8 mouse cellular contexts compared by ENCODE assay signal in genomic region chr8:94875096-94875870, GRCm38 (mm10). TPM values are rescaled to one million over a fixed set of nuclear protein-coding genes. Genes with fewer than 3 reads are reported as not detected.
DNase-seq lines count a peak whose midpoint lies in the region; ATAC-seq and TF ChIP-seq lines count a peak whose summit lies in the region.

No protein-coding gene starts in this region.

- dilution Hi-C loops in CH12.LX (cut with MboI; ENCODE audit: extremely low pct_ligation_motif_present, extremely low pct_unique_long_range_greater_than_20kb, low sequenced_read_pairs): no loop called here

- H3K9ac ChIP-seq in CH12.LX (ENCODE audit: insufficient read depth, low read depth): peak overlapping the region; percentile 50
- H3K9ac ChIP-seq in forebrain, embryonic 15.5 days (replicated peaks): peak overlapping the region; percentile 58
- H3K9ac ChIP-seq in kidney, postnatal 0 days (ENCODE audit: low read depth, low read length): peak overlapping the region; percentile 60

- H3K27me3 ChIP-seq in CH12.LX (replicated peaks): peaks cover 17% of the 10 kb centered on the region
- H3K27me3 ChIP-seq in G1E (ENCODE audit: insufficient read depth, low read length): peaks cover 59% of the 10 kb centered on the region
- peaks cover 9% of the 10 kb centered on the region; the same call in 1 of the 2 replicates for H3K27me3 ChIP-seq in forebrain, embryonic 15.5 days
- no peaks in the 10 kb centered on the region for H3K27me3 ChIP-seq in kidney, postnatal 0 days (ENCODE audit: insufficient read depth, low read length)

- no peak for TF ChIP-seq EP300 in CH12.LX (IDR thresholded peaks at IDR 0.05; ENCODE audit: low read length)

- no peak for DNase-seq in CH12.LX (ENCODE audit: extremely low read depth)
- no peak for DNase-seq in G1E (ENCODE audit: low spot score)
- DNase-seq in kidney, postnatal 0 days (ENCODE audit: low spot score): no peak
- DNase-seq in thymus, postnatal 36 days: no peak
- DNase-seq in left cerebral cortex, adult 8-10 months (ENCODE audit: low spot score in 2 of 2): no peak

- no peak overlapping the region for H3K27ac ChIP-seq in CH12.LX (ENCODE audit: insufficient read depth, low read depth)
- H3K27ac ChIP-seq in forebrain, embryonic 15.5 days (replicated peaks): peak overlapping the region; percentile 47; the same call in 1 of the 2 replicates
- H3K27ac ChIP-seq in kidney, postnatal 0 days: peak overlapping the region; percentile 50; the same call in 1 of the 2 replicates
- H3K27ac ChIP-seq in macrophage: no peak overlapping the region

- H3K79me2 ChIP-seq in CH12.LX (replicated peaks; ENCODE audit: control insufficient read depth, extremely low read depth, insufficient read depth, poor library complexity, severe bottlenecking): no peaks in the 10 kb centered on the region
- no peaks in the 10 kb centered on the region for H3K79me2 ChIP-seq in macrophage (ENCODE audit: inconsistent target)

- TF ChIP-seq POLR2A in CH12.LX (IDR thresholded peaks at IDR 0.05; ENCODE audit: low read depth, low read length): no peak

- ATAC-seq in G1E (ENCODE audit: extremely low read depth, insufficient number of reproducible peaks, low FRiP score, poor library complexity, severe bottlenecking): no peak
- ATAC-seq in forebrain, embryonic 15.5 days (replicated peaks): no peak
- ATAC-seq in kidney, postnatal 0 days (replicated peaks; ENCODE audit: low FRiP score, low read depth): no peak
- no peak for ATAC-seq in CD4-positive, CD25-positive, alpha-beta regulatory T cell, adult 4 months

- peak overlapping the region; percentile 89 for H3K4me2 ChIP-seq in CH12.LX (ENCODE audit: insufficient read depth, low read depth, poor library complexity, severe bottlenecking)
- H3K4me2 ChIP-seq in forebrain, embryonic 15.5 days (replicated peaks): peak overlapping the region; percentile 96
- H3K4me2 ChIP-seq in kidney, postnatal 0 days (ENCODE audit: low read length): peak overlapping the region; percentile 94

- H3K36me3 ChIP-seq in CH12.LX (replicated peaks in 1 of 2; ENCODE audit: control insufficient read depth in 1 of 2, insufficient read depth in 1 of 2, low read length in 1 of 2): peaks cover 0 to 4% of the 10 kb centered on the region in 2 experiments
- H3K36me3 ChIP-seq in G1E (replicated peaks): no peaks in the 10 kb centered on the region
- H3K36me3 ChIP-seq in forebrain, embryonic 15.5 days: no peaks in the 10 kb centered on the region
- no peaks in the 10 kb centered on the region for H3K36me3 ChIP-seq in kidney, postnatal 0 days (ENCODE audit: insufficient read depth, low read length)
- H3K36me3 ChIP-seq in macrophage (ENCODE audit: inconsistent target): no peaks in the 10 kb centered on the region

- H3K4me3 ChIP-seq in CH12.LX (replicated peaks in 1 of 3; ENCODE audit: low read depth in 2 of 3, low read length in 2 of 3, poor library complexity in 1 of 3) (peak overlapping the region; percentile 29 to 55 (median 53)), G1E (ENCODE audit: low read depth, low read length) (peak overlapping the region; percentile 70), macrophage (ENCODE audit: inconsistent target) (peak overlapping the region; percentile 40)
- peak overlapping the region; percentile 62 for H3K4me3 ChIP-seq in forebrain, embryonic 15.5 days
- H3K4me3 ChIP-seq in kidney, postnatal 0 days (replicated peaks; ENCODE audit: low read depth, low read length): peak overlapping the region; percentile 57

- TF ChIP-seq RAD21 in CH12.LX (IDR thresholded peaks at IDR 0.05; ENCODE audit: low read depth, low read length): no peak

- H3K4me1 ChIP-seq in CH12.LX (ENCODE audit: control insufficient read depth in 1 of 2, insufficient read depth in 2 of 2) (peaks cover 8 to 36% of the 10 kb centered on the region in 2 experiments; a peak in 2 of 4 replicates), G1E (ENCODE audit: insufficient read depth, low read depth, low read length) (peaks cover 58% of the 10 kb centered on the region)
- H3K4me1 ChIP-seq in forebrain, embryonic 15.5 days: peaks cover 53% of the 10 kb centered on the region
- H3K4me1 ChIP-seq in kidney, postnatal 0 days (replicated peaks; ENCODE audit: insufficient read depth, low read length): peaks cover 25% of the 10 kb centered on the region

- no peaks in the 10 kb centered on the region for H3K9me3 ChIP-seq in CH12.LX (replicated peaks; ENCODE audit: low read length)
- H3K9me3 ChIP-seq in G1E (replicated peaks): no peaks in the 10 kb centered on the region
- H3K9me3 ChIP-seq in forebrain, embryonic 15.5 days: no peaks in the 10 kb centered on the region
- no peaks in the 10 kb centered on the region for H3K9me3 ChIP-seq in kidney, postnatal 0 days (replicated peaks; ENCODE audit: low read length)

- no peak for TF ChIP-seq CTCF in CH12.LX (conservative IDR thresholded peaks at IDR 0.05 in 1 of 2, IDR thresholded peaks at IDR 0.05 in 1 of 2; ENCODE audit: low read depth in 2 of 2, low read length in 2 of 2)
- no peak for TF ChIP-seq CTCF in G1E (IDR thresholded peaks at IDR 0.05; ENCODE audit: low read depth, low read length)
- TF ChIP-seq CTCF in kidney, postnatal 0 days (IDR thresholded peaks at IDR 0.05; ENCODE audit: low read depth): no peak

- WGBS in forebrain, embryonic 15.5 days: 12% methylated on average over 17 of the region's 17 CpGs
- 14% methylated on average over 17 of the region's 17 CpGs for WGBS in kidney, postnatal 0 days
- 36% methylated on average over 17 of the region's 17 CpGs for WGBS in macrophage (ENCODE audit: missing documents)

- in situ Hi-C loops in CH12.LX (cut with MboI; ENCODE audit: low pct_ligation_motif_present, low pct_unique_long_range_greater_than_20kb, low sequenced_read_pairs): no loop called here

RNA-seq across cellular contexts. Expression of gene Dok4, which starts 0.8 kb away (rescaled TPM):
- total RNA-seq in CH12.LX (2012; rRNA removed): 1.8 and 2.3 TPM in 2 replicates
- 1.6 and 2.3 TPM in 2 replicates for total RNA-seq in CH12.LX (2014; rRNA removed)
- 1.7 and 1.9 TPM in 2 replicates for polyA plus RNA-seq in CH12.LX (2012; ENCODE audit: insufficient read length, low read depth)
- total RNA-seq in G1E (2014; fragmentation: Nextera tagmentation): 0.53 and 3.7 TPM in 2 replicates
- 0.93 and 1.2 TPM in 2 replicates for total RNA-seq in G1E (2017)
- 0.51 and 0.72 TPM in 2 replicates for polyA plus RNA-seq in G1E (2012)
- 63.6 and 69.2 TPM in 2 replicates for polyA plus RNA-seq in forebrain, embryonic 15.5 days (2015; fragmentation: Nextera tagmentation; extraction: Ambion mirVana)
- 25.2 TPM in 2 replicates for polyA plus RNA-seq in kidney, postnatal 0 days (2015; fragmentation: Nextera tagmentation; extraction: Ambion mirVana)
- total RNA-seq in macrophage (2018; cell fraction: chromatin; rRNA removed): 1 to 10 TPM in 12 of 26 experiments, under 1 TPM in 12, not detected in 2; 0.29 to 2.8 (median 1.0) TPM
- total RNA-seq in macrophage (2018; cell fraction: cytosol; rRNA removed): 1 to 10 TPM in 16 of 26 experiments, under 1 TPM in 10; 0.53 to 2.9 (median 1.5) TPM
- 1 to 10 TPM in 11 of 26 experiments, under 1 TPM in 15; 0.29 to 7.2 (median 0.91) TPM for total RNA-seq in macrophage (2018; cell fraction: nucleus; rRNA removed)
- 1.9 to 2.3 TPM (median 2.0 TPM) in 3 replicates for polyA plus RNA-seq in macrophage (2018)
- polyA plus RNA-seq in CD4-positive, CD25-positive, alpha-beta regulatory T cell, adult 4 months (2017; shearing (Covaris generic)): 1 to 10 TPM in 1 of 2 experiments, under 1 TPM in 1; 0.92 to 1.1 TPM
- total RNA-seq in left cerebral cortex, adult 8-10 months (2022): 10 to 100 TPM; 15.1 to 18.3 (median 17.3) TPM

RNA-seq across cellular contexts. Expression of gene Polr2c, which starts 18.0 kb away (rescaled TPM):
- total RNA-seq in CH12.LX (2012; rRNA removed): 93.2 and 102 TPM in 2 replicates
- total RNA-seq in CH12.LX (2014; rRNA removed): 120 and 130 TPM in 2 replicates
- 134 and 141 TPM in 2 replicates for polyA plus RNA-seq in CH12.LX (2012; ENCODE audit: insufficient read length, low read depth)
- total RNA-seq in G1E (2014; fragmentation: Nextera tagmentation): 92.6 and 95.8 TPM in 2 replicates
- total RNA-seq in G1E (2017): 65.5 and 66.1 TPM in 2 replicates
- polyA plus RNA-seq in G1E (2012): 18.5 and 33.8 TPM in 2 replicates
- 150 and 153 TPM in 2 replicates for polyA plus RNA-seq in forebrain, embryonic 15.5 days (2015; fragmentation: Nextera tagmentation; extraction: Ambion mirVana)
- polyA plus RNA-seq in kidney, postnatal 0 days (2015; fragmentation: Nextera tagmentation; extraction: Ambion mirVana): 129 and 132 TPM in 2 replicates
- total RNA-seq in macrophage (2018; cell fraction: chromatin; rRNA removed): 10 to 100 TPM; 10.8 to 56.3 (median 42.2) TPM
- total RNA-seq in macrophage (2018; cell fraction: cytosol; rRNA removed): 10 to 100 TPM; 26.0 to 47.5 (median 33.0) TPM
- 10 to 100 TPM; 14.1 to 45.9 (median 30.7) TPM for total RNA-seq in macrophage (2018; cell fraction: nucleus; rRNA removed)
- 23.3 to 33.5 TPM (median 24.0 TPM) in 3 replicates for polyA plus RNA-seq in macrophage (2018)
- polyA plus RNA-seq in CD4-positive, CD25-positive, alpha-beta regulatory T cell, adult 4 months (2017; shearing (Covaris generic)): 100 to 1,000 TPM in 1 of 2 experiments, 10 to 100 TPM in 1; 87.2 to 106 TPM
- total RNA-seq in left cerebral cortex, adult 8-10 months (2022): 10 to 100 TPM; 64.6 to 75.4 (median 67.0) TPM

RNA-seq across cellular contexts. Expression of gene Ciapin1, which starts 37.1 kb away (rescaled TPM):
- total RNA-seq in CH12.LX (2012; rRNA removed) (83.1 and 99.8 TPM in 2 replicates), CH12.LX (2014; rRNA removed) (89.4 and 97.1 TPM in 2 replicates), G1E (2014; fragmentation: Nextera tagmentation) (56.3 and 75.9 TPM in 2 replicates), G1E (2017) (54.0 and 61.0 TPM in 2 replicates)
- polyA plus RNA-seq in CH12.LX (2012; ENCODE audit: insufficient read length, low read depth) (139 and 189 TPM in 2 replicates), G1E (2012) (450 and 629 TPM in 2 replicates), macrophage (2018) (10.8 to 28.7 TPM (median 20.3 TPM) in 3 replicates)
- 144 and 145 TPM in 2 replicates for polyA plus RNA-seq in forebrain, embryonic 15.5 days (2015; fragmentation: Nextera tagmentation; extraction: Ambion mirVana)
- 112 and 129 TPM in 2 replicates for polyA plus RNA-seq in kidney, postnatal 0 days (2015; fragmentation: Nextera tagmentation; extraction: Ambion mirVana)
- total RNA-seq in macrophage (2018; cell fraction: chromatin; rRNA removed): 100 to 1,000 TPM in 8 of 26 experiments, 10 to 100 TPM in 18; 41.3 to 198 (median 65.0) TPM
- 10 to 100 TPM in 24 of 26 experiments, 1 to 10 TPM in 2; 9.1 to 22.2 (median 14.3) TPM for total RNA-seq in macrophage (2018; cell fraction: cytosol; rRNA removed)
- total RNA-seq in macrophage (2018; cell fraction: nucleus; rRNA removed): 100 to 1,000 TPM in 1 of 26 experiments, 10 to 100 TPM in 25; 26.8 to 101 (median 48.2) TPM
- polyA plus RNA-seq in CD4-positive, CD25-positive, alpha-beta regulatory T cell, adult 4 months (2017; shearing (Covaris generic)): 100 to 1,000 TPM in 1 of 2 experiments, 10 to 100 TPM in 1; 79.2 to 108 TPM
- total RNA-seq in left cerebral cortex, adult 8-10 months (2022): 10 to 100 TPM; 70.8 to 75.9 (median 72.0) TPM

RNA-seq across cellular contexts. Expression of gene Coq9, which starts 37.2 kb away (rescaled TPM):
- total RNA-seq in CH12.LX (2012; rRNA removed) (68.5 and 82.2 TPM in 2 replicates), CH12.LX (2014; rRNA removed) (44.2 and 48.5 TPM in 2 replicates), G1E (2014; fragmentation: Nextera tagmentation) (60.7 and 68.8 TPM in 2 replicates), G1E (2017) (38.2 and 49.3 TPM in 2 replicates)
- polyA plus RNA-seq in CH12.LX (2012; ENCODE audit: insufficient read length, low read depth) (68.8 and 97.0 TPM in 2 replicates), G1E (2012) (109 and 133 TPM in 2 replicates), macrophage (2018) (15.7 to 29.9 TPM (median 26.3 TPM) in 3 replicates)
- 57.2 and 59.6 TPM in 2 replicates for polyA plus RNA-seq in forebrain, embryonic 15.5 days (2015; fragmentation: Nextera tagmentation; extraction: Ambion mirVana)
- 101 and 108 TPM in 2 replicates for polyA plus RNA-seq in kidney, postnatal 0 days (2015; fragmentation: Nextera tagmentation; extraction: Ambion mirVana)
- 10 to 100 TPM in 25 of 26 experiments, 1 to 10 TPM in 1; 6.0 to 77.7 (median 34.9) TPM for total RNA-seq in macrophage (2018; cell fraction: chromatin; rRNA removed)
- 10 to 100 TPM in 25 of 26 experiments, 1 to 10 TPM in 1; 9.7 to 23.2 (median 18.5) TPM for total RNA-seq in macrophage (2018; cell fraction: cytosol; rRNA removed)
- total RNA-seq in macrophage (2018; cell fraction: nucleus; rRNA removed): 10 to 100 TPM in 23 of 26 experiments, 1 to 10 TPM in 3; 8.2 to 53.7 (median 21.7) TPM
- 10 to 100 TPM; 45.6 to 67.5 TPM for polyA plus RNA-seq in CD4-positive, CD25-positive, alpha-beta regulatory T cell, adult 4 months (2017; shearing (Covaris generic))
- total RNA-seq in left cerebral cortex, adult 8-10 months (2022): 100 to 1,000 TPM in 1 of 4 experiments, 10 to 100 TPM in 3; 75.6 to 104 (median 90.6) TPM

RNA-seq across cellular contexts. Expression of gene Ccdc102a, which starts 42.6 kb away (rescaled TPM):
- total RNA-seq in CH12.LX (2012; rRNA removed) (5.8 and 5.9 TPM in 2 replicates), CH12.LX (2014; rRNA removed) (2.1 and 2.5 TPM in 2 replicates), G1E (2014; fragmentation: Nextera tagmentation) (5.5 and 7.7 TPM in 2 replicates), G1E (2017) (3.3 and 4.5 TPM in 2 replicates)
- polyA plus RNA-seq in CH12.LX (2012; ENCODE audit: insufficient read length, low read depth) (2.8 and 4.5 TPM in 2 replicates), G1E (2012) (20.5 and 26.3 TPM in 2 replicates), macrophage (2018) (0.06 to 0.21 TPM in 2 of 3 replicates, not detected in the other)
- polyA plus RNA-seq in forebrain, embryonic 15.5 days (2015; fragmentation: Nextera tagmentation; extraction: Ambion mirVana): 5.4 and 5.6 TPM in 2 replicates
- polyA plus RNA-seq in kidney, postnatal 0 days (2015; fragmentation: Nextera tagmentation; extraction: Ambion mirVana): 17.5 and 20.0 TPM in 2 replicates
- 1 to 10 TPM in 1 of 26 experiments, under 1 TPM in 3, not detected in 22; 0.31 to 4.8 (median 0.39) TPM for total RNA-seq in macrophage (2018; cell fraction: chromatin; rRNA removed)
- under 1 TPM in 15 of 26 experiments, not detected in 11; 0.04 to 0.17 (median 0.08) TPM for total RNA-seq in macrophage (2018; cell fraction: cytosol; rRNA removed)
- under 1 TPM in 3 of 26 experiments, not detected in 23; 0.25 to 0.37 (median 0.35) TPM for total RNA-seq in macrophage (2018; cell fraction: nucleus; rRNA removed)
- polyA plus RNA-seq in CD4-positive, CD25-positive, alpha-beta regulatory T cell, adult 4 months (2017; shearing (Covaris generic)): not detected
- 1 to 10 TPM; 1.2 to 2.2 (median 1.8) TPM for total RNA-seq in left cerebral cortex, adult 8-10 months (2022)

Comparison
In these comparisons a context has a peak if more than half of its experiments do, and no peak if none do; other contexts are left out.
1. H3K27ac ChIP-seq: peak in forebrain, embryonic 15.5 days (single experiment) and kidney, postnatal 0 days (single experiment); none in CH12.LX (single experiment) and macrophage (single experiment).
2. Peak in every context shown above with its lines, with median percentiles within 50 percentile points of each other: H3K4me2 ChIP-seq, H3K4me3 ChIP-seq and H3K9ac ChIP-seq.